Mouse (Mus musculus) neural tube, embryonic 12.5 days (tissue): ENCODE results near the gene Rpl39. TPM values are rescaled to one million over a fixed set of nuclear protein-coding genes. Genes with fewer than 3 reads are reported as not detected.
"Not testable (repeated sequence)": the region's sequence is repeated elsewhere in the genome, so short reads cannot be mapped to it uniquely, and the experiment has no call there.

Source experiments
- ATAC-seq: fragments of 200-750 bp; cut with Nextera tagmentation; 2 replicates; pipeline ENCODE4 v1.8.0; 2017; ENCODE audit warnings: low read depth, mild to moderate bottlenecking, moderate TSS enrichment, moderate library complexity; ENCODE audit not compliant: low FRiP score
- H3K27ac ChIP-seq: fragments of 300-500 bp; sonication (generic); 2 replicates; pipeline ENCODE4 v1.5.1; 2016
- H3K27me3 ChIP-seq: fragments of 300-500 bp; sonication (generic); replicated peaks from 2 replicates; pipeline ENCODE4 v1.6.1; 2016; ENCODE audit warnings: mild to moderate bottlenecking
- H3K36me3 ChIP-seq: fragments of 300-500 bp; sonication (generic); 2 replicates; pipeline ENCODE4 v1.6.1; 2016; ENCODE audit warnings: mild to moderate bottlenecking
- H3K4me1 ChIP-seq: fragments of 300-500 bp; sonication (generic); 2 replicates; pipeline ENCODE4 v1.6.1; 2016
- H3K4me2 ChIP-seq: fragments of 300-500 bp; sonication (generic); replicated peaks from 2 replicates; pipeline ENCODE4 v1.6.1; 2016; ENCODE audit warnings: mild to moderate bottlenecking
- H3K4me3 ChIP-seq: fragments of 300-500 bp; sonication (generic); 2 replicates; pipeline ENCODE4 v1.5.1; 2016
- H3K9ac ChIP-seq: fragments of 300-500 bp; sonication (generic); 2 replicates; pipeline ENCODE4 v1.6.1; 2016; ENCODE audit warnings: mild to moderate bottlenecking
- H3K9me3 ChIP-seq: fragments of 300-500 bp; sonication (generic); 2 replicates; pipeline ENCODE4 v1.6.1; 2016; ENCODE audit warnings: mild to moderate bottlenecking
- WGBS: fragments of 180-500 bp; shearing (Covaris S2); methylation state at CpG from one replicate; pipeline ENCODE4 v1.1.7; 2016; 5-methylcytosine and 5-hydroxymethylcytosine counted together
- polyA plus RNA-seq: library from polyadenylated mRNA; unstranded; fragments of >200 nt; fragmentation: Nextera tagmentation; extraction: Ambion mirVana; gene quantifications from 2 replicates; pipeline ENCODE4 v1.2.1, GENCODE M21; 2016

Rpl39 gene
- polyA plus RNA-seq, 1 experiment from 2014 or later: 417 TPM

GRCm38 (mm10) chrX:37095106-37095768 is 10.0 kb upstream of the Rpl39 start:
- Histone ChIP-seq H3K4me2 (no peak overlapping the region), H3K4me3 (no peak overlapping the region), H3K9ac (no peak overlapping the region), H3K36me3 (peaks cover 5% of the 10 kb centered on the region; the same call in 1 of the 2 replicates), H3K9me3 (no peaks in the 10 kb centered on the region), H3K4me1 (no peaks in the 10 kb centered on the region), H3K27me3 (no peaks in the 10 kb centered on the region), H3K27ac (no peak overlapping the region)
- WGBS: 90% methylated on average over 11 of the region's 11 CpGs
- no peak for ATAC-seq

GRCm38 (mm10) chrX:37091457-37091856 is 6.3 kb upstream of the Rpl39 start:
- Histone ChIP-seq H3K27ac (no peak overlapping the region), H3K9me3 (no peaks in the 10 kb centered on the region), H3K4me1 (no peaks in the 10 kb centered on the region), H3K9ac (no peak overlapping the region), H3K36me3 (no peaks in the 10 kb centered on the region; the same call in 1 of the 2 replicates), H3K4me3 (no peak overlapping the region), H3K27me3 (no peaks in the 10 kb centered on the region), H3K4me2 (no peak overlapping the region)
- 84% methylated on average over 3 of the region's 3 CpGs for WGBS
- no peak for ATAC-seq

- Histone ChIP-seq H3K27me3 (no peaks in the 10 kb centered on the region), H3K9me3 (no peaks in the 10 kb centered on the region), H3K36me3 (no peaks in the 10 kb centered on the region; the same call in 1 of the 2 replicates), H3K4me3 (no peak overlapping the region), H3K27ac (no peak overlapping the region), H3K4me1 (no peaks in the 10 kb centered on the region), H3K4me2 (no peak overlapping the region), H3K9ac (no peak overlapping the region)
- ATAC-seq: no peak
- WGBS: 87% methylated on average over 1 of the region's 1 CpGs
These were observed 3.6 kb upstream of the Rpl39 start for GRCm38 (mm10) chrX:37088778-37089177.

GRCm38 (mm10) chrX:37085665-37086064 is 463 bp upstream of the Rpl39 start:
- H3K36me3 ChIP-seq: peaks cover 3% of the 10 kb centered on the region; the same call in 1 of the 2 replicates
- no peaks in the 10 kb centered on the region for H3K27me3 ChIP-seq
- H3K4me2 ChIP-seq: peak overlapping the region; percentile 46
- H3K4me3 ChIP-seq: peak overlapping the region; percentile 52
- no peak overlapping the region for H3K9ac ChIP-seq
- peaks cover 3% of the 10 kb centered on the region; the same call in 1 of the 2 replicates for H3K4me1 ChIP-seq
- no peaks in the 10 kb centered on the region for H3K9me3 ChIP-seq
- no peak for ATAC-seq
- 24% methylated on average over 9 of the region's 9 CpGs for WGBS
- no peak overlapping the region for H3K27ac ChIP-seq

GRCm38 (mm10) chrX:37084318-37084926 is 780 bp downstream of the Rpl39 start:
- H3K4me2 ChIP-seq: peak overlapping the region; percentile 71
- peak overlapping the region; percentile 52 for H3K4me3 ChIP-seq
- peaks cover 3% of the 10 kb centered on the region; the same call in 1 of the 2 replicates for H3K4me1 ChIP-seq
- WGBS: 18% methylated on average over 19 of the region's 19 CpGs
- peak; percentile 38 for ATAC-seq
- no peaks in the 10 kb centered on the region for H3K9me3 ChIP-seq
- no peaks in the 10 kb centered on the region for H3K27me3 ChIP-seq
- peaks cover 3% of the 10 kb centered on the region; the same call in 1 of the 2 replicates for H3K36me3 ChIP-seq
- H3K27ac ChIP-seq: peak overlapping the region; percentile 37; the same call in 1 of the 2 replicates
- H3K9ac ChIP-seq: peak overlapping the region; percentile 64

- H3K27ac ChIP-seq: no peak overlapping the region
- H3K9me3 ChIP-seq: no peaks in the 10 kb centered on the region
- H3K9ac ChIP-seq: no peak overlapping the region
- no peak overlapping the region for H3K4me2 ChIP-seq
- H3K36me3 ChIP-seq: peaks cover 3% of the 10 kb centered on the region; the same call in 1 of the 2 replicates
- H3K4me1 ChIP-seq: peaks cover 3% of the 10 kb centered on the region; the same call in 1 of the 2 replicates
- H3K4me3 ChIP-seq: no peak overlapping the region
- WGBS: 62% methylated on average over 6 of the region's 6 CpGs
- H3K27me3 ChIP-seq: no peaks in the 10 kb centered on the region
- no peak for ATAC-seq
These were observed 4.0 kb downstream of the Rpl39 start for GRCm38 (mm10) chrX:37081194-37081593.

- H3K9me3 ChIP-seq, H3K9ac ChIP-seq, H3K36me3 ChIP-seq, H3K4me1 ChIP-seq, H3K27me3 ChIP-seq, H3K4me2 ChIP-seq, H3K4me3 ChIP-seq, H3K27ac ChIP-seq, ATAC-seq: not testable (repeated sequence)
- 71% methylated on average over 4 of the region's 4 CpGs for WGBS
These were observed 4.9 kb downstream of the Rpl39 start for GRCm38 (mm10) chrX:37080345-37080744.

- ATAC-seq: no peak
- no peaks in the 10 kb centered on the region; the same call in 1 of the 2 replicates for H3K36me3 ChIP-seq
- 84% methylated on average over 8 of the region's 8 CpGs for WGBS
These were observed 8.6 kb downstream of the Rpl39 start for GRCm38 (mm10) chrX:37076651-37077050.

GRCm38 (mm10) chrX:37074262-37074892 is 10.8 kb downstream of the Rpl39 start:
- no peak overlapping the region for H3K4me2 ChIP-seq
- no peaks in the 10 kb centered on the region for H3K27me3 ChIP-seq
- H3K9ac ChIP-seq: no peak overlapping the region
- 38% methylated on average over 9 of the region's 9 CpGs for WGBS
- no peak overlapping the region for H3K27ac ChIP-seq
- no peak for ATAC-seq
- H3K9me3 ChIP-seq: no peaks in the 10 kb centered on the region
- no peaks in the 10 kb centered on the region for H3K36me3 ChIP-seq
- no peak overlapping the region for H3K4me3 ChIP-seq
- no peaks in the 10 kb centered on the region for H3K4me1 ChIP-seq

More at GRCm38 (mm10) chrX:37076651-37077050, 8.6 kb downstream of the Rpl39 start:
- Histone ChIP-seq H3K27me3 (no peaks in the 10 kb centered on the region), H3K9me3 (no peaks in the 10 kb centered on the region), H3K4me1 (no peaks in the 10 kb centered on the region), H3K9ac (no peak overlapping the region), H3K4me3 (no peak overlapping the region), H3K4me2 (no peak overlapping the region), H3K27ac (no peak overlapping the region)

GRCm38 (mm10) chrX:37068766-37069165 is 16.4 kb downstream of the Rpl39 start:
- 84% methylated on average over 5 of the region's 5 CpGs for WGBS
- Histone ChIP-seq H3K4me1 (no peaks in the 10 kb centered on the region), H3K9me3 (no peaks in the 10 kb centered on the region), H3K36me3 (no peaks in the 10 kb centered on the region), H3K27ac (no peak overlapping the region), H3K9ac (no peak overlapping the region), H3K27me3 (no peaks in the 10 kb centered on the region), H3K4me3 (no peak overlapping the region), H3K4me2 (no peak overlapping the region)
- no peak for ATAC-seq

- H3K4me1 ChIP-seq: no peaks in the 10 kb centered on the region
- no peaks in the 10 kb centered on the region for H3K36me3 ChIP-seq
- H3K9ac ChIP-seq: no peak overlapping the region
- H3K4me3 ChIP-seq: no peak overlapping the region
- ATAC-seq: no peak
- H3K9me3 ChIP-seq: no peaks in the 10 kb centered on the region
- H3K27ac ChIP-seq: no peak overlapping the region
- 87% methylated on average over 3 of the region's 3 CpGs for WGBS
- no peaks in the 10 kb centered on the region for H3K27me3 ChIP-seq
- no peak overlapping the region for H3K4me2 ChIP-seq
These were observed 17.9 kb downstream of the Rpl39 start for GRCm38 (mm10) chrX:37067299-37067698.

GRCm38 (mm10) chrX:37063902-37064301 is 21.3 kb downstream of the Rpl39 start:
- WGBS: 89% methylated on average over 9 of the region's 9 CpGs
- H3K4me3 ChIP-seq: no peak overlapping the region

More at GRCm38 (mm10) chrX:37063902-37064301, 21.3 kb downstream of the Rpl39 start:
- no peak for ATAC-seq
- Histone ChIP-seq H3K9ac (no peak overlapping the region), H3K4me2 (no peak overlapping the region), H3K4me1 (no peaks in the 10 kb centered on the region), H3K36me3 (no peaks in the 10 kb centered on the region), H3K9me3 (no peaks in the 10 kb centered on the region), H3K27ac (no peak overlapping the region), H3K27me3 (no peaks in the 10 kb centered on the region)
